Comparison of ENCODE assay signal across 15 mouse cellular contexts in genomic region chrX:7741103-7741502, GRCm38 (mm10). TPM values are rescaled to one million over a fixed set of nuclear protein-coding genes. Genes with fewer than 3 reads are reported as not detected.
A peak's percentile ranks its signal among the peaks of the same experiment; 100 is the strongest.
DNase-seq lines count a peak whose midpoint lies in the region; ATAC-seq and TF ChIP-seq lines count a peak whose summit lies in the region.
"Had no signal": no experiment of that assay in that cellular context is flagged by ENCODE, and none has a peak within 500 bp of the region (broad histone marks: within the 10 kb centered on the region; RNA-seq: fewer than 3 reads in every experiment).

No protein-coding gene starts in this region.

- no peak for DNase-seq in ES-E14 (ENCODE audit: low read depth, low spot score)
- DNase-seq in cerebellum, adult 11-12 months = peak; percentile 72
- DNase-seq in lung, postnatal 14 days = peak; percentile 20
- DNase-seq in thymus, postnatal 36 days = no peak
- DNase-seq in natural killer cell, adult 2 months (ENCODE audit: low spot score in 2 of 2) = no peak
- DNase-seq in right cerebral cortex, adult 2 months (ENCODE audit: low spot score in 2 of 2) = no peak
- DNase-seq: layer of hippocampus, adult 9-11 months; right cerebral cortex, postnatal 4 days; thymus, postnatal 25 days had no signal

- H3K27ac ChIP-seq in ES-E14 (ENCODE audit: insufficient read depth, low read depth, low read length, poor library complexity, severe bottlenecking) = no peak overlapping the region
- H3K27ac ChIP-seq in intestine, embryonic 16.5 days (ENCODE audit: low read length) = peak overlapping the region; percentile 70; the same call in 1 of the 2 replicates
- H3K27ac ChIP-seq: midbrain, embryonic 15.5 days had no signal

- peaks cover 5% of the 10 kb centered on the region; the same call in 1 of the 2 replicates for H3K36me3 ChIP-seq in ES-E14 (ENCODE audit: control insufficient read depth, insufficient read depth, low read length, poor library complexity, severe bottlenecking)
- H3K36me3 ChIP-seq in intestine, embryonic 16.5 days (ENCODE audit: control insufficient read depth, insufficient read depth, low read length) = no peaks in the 10 kb centered on the region
- H3K36me3 ChIP-seq: midbrain, embryonic 15.5 days had no signal

- ATAC-seq in intestine, embryonic 16.5 days = no peak
- ATAC-seq: inflammation-experienced regulatory T-cells, adult 6 months; midbrain, embryonic 15.5 days had no signal

- WGBS in intestine, embryonic 16.5 days = 58% methylated on average over 5 of the region's 5 CpGs

- H3K9ac ChIP-seq in ES-E14 (ENCODE audit: insufficient read depth, low read depth, low read length, poor library complexity, severe bottlenecking) = no peak overlapping the region
- H3K9ac ChIP-seq in intestine, embryonic 16.5 days (ENCODE audit: low read depth, low read length) = no peak overlapping the region
- H3K9ac ChIP-seq: midbrain, embryonic 15.5 days had no signal

- no peaks in the 10 kb centered on the region for H3K27me3 ChIP-seq in intestine, embryonic 16.5 days (replicated peaks; ENCODE audit: control insufficient read depth, insufficient read depth, low read length)
- H3K27me3 ChIP-seq: midbrain, embryonic 15.5 days had no signal

- H3K9me3 ChIP-seq in ES-E14 (ENCODE audit: control insufficient read depth, insufficient read depth, low read depth, low read length) = no peaks in the 10 kb centered on the region
- H3K9me3 ChIP-seq in intestine, embryonic 16.5 days (ENCODE audit: control insufficient read depth, low read length) = no peaks in the 10 kb centered on the region
- H3K9me3 ChIP-seq: midbrain, embryonic 15.5 days had no signal

- H3K4me2 ChIP-seq in intestine, embryonic 16.5 days (ENCODE audit: low read depth, low read length) = no peak overlapping the region
- H3K4me2 ChIP-seq: midbrain, embryonic 15.5 days had no signal

- in situ Hi-C loops in ES-E14 (cut with MboI; ENCODE audit: low sequenced_read_pairs in 2 of 2, unreplicated experiment in 2 of 2) = no loop called here

- peaks cover 0 to 21% of the 10 kb centered on the region in 2 experiments; a peak in 2 of 4 replicates for H3K4me1 ChIP-seq in ES-E14 (ENCODE audit: control insufficient read depth in 2 of 2, insufficient read depth in 2 of 2, low read length in 2 of 2, poor library complexity in 1 of 2)
- H3K4me1 ChIP-seq in intestine, embryonic 16.5 days (ENCODE audit: control insufficient read depth, insufficient read depth, low read length) = no peaks in the 10 kb centered on the region
- H3K4me1 ChIP-seq: midbrain, embryonic 15.5 days had no signal

- H3K4me3 ChIP-seq in ES-E14 (ENCODE audit: insufficient read depth in 1 of 2, low read depth in 1 of 2, low read length in 2 of 2, poor library complexity in 1 of 2, severe bottlenecking in 1 of 2) = peak overlapping the region; percentile 26 to 44; a peak in 2 of 4 replicates
- peak overlapping the region; percentile 22; the same call in 1 of the 2 replicates for H3K4me3 ChIP-seq in intestine, embryonic 16.5 days (ENCODE audit: low read length)
- H3K4me3 ChIP-seq: midbrain, embryonic 15.5 days had no signal

TF ChIP-seq in ES-E14, 5 proteins besides CTCF, POLR2A, EP300 and RAD21:
- no peak for TF ChIP-seq MAFK (IDR thresholded peaks at IDR 0.05; ENCODE audit: insufficient read depth, low read depth, low read length)
- TF ChIP-seq HCFC1 (IDR thresholded peaks at IDR 0.05; ENCODE audit: borderline replicate concordance, insufficient read depth, low read length) = no peak
- no peak for TF ChIP-seq ZNF384 (IDR thresholded peaks at IDR 0.05; ENCODE audit: low read depth, low read length)
- TF ChIP-seq ZC3H11A (IDR thresholded peaks at IDR 0.05; ENCODE audit: borderline replicate concordance, low read depth, low read length) = no peak
- no peak for TF ChIP-seq CHD2 (IDR thresholded peaks at IDR 0.05; ENCODE audit: low read depth, low read length)

RNA-seq across cellular contexts. Expression of gene Ccdc120, which starts 9.6 kb away (rescaled TPM):
- 15.8 and 22.9 TPM in 2 replicates for total RNA-seq in ES-E14 (2012; rRNA removed)
- polyA plus RNA-seq in intestine, embryonic 16.5 days (2015; fragmentation: Nextera tagmentation; extraction: Ambion mirVana) = 9.2 and 12.0 TPM in 2 replicates
- total RNA-seq: neutrophil, adult 5-6 weeks had no signal

RNA-seq across cellular contexts. Expression of gene Praf2, which starts 12.9 kb away (rescaled TPM):
- total RNA-seq in ES-E14 (2012; rRNA removed) = 41.9 and 48.0 TPM in 2 replicates
- polyA plus RNA-seq in intestine, embryonic 16.5 days (2015; fragmentation: Nextera tagmentation; extraction: Ambion mirVana) = 59.7 and 60.8 TPM in 2 replicates

RNA-seq across cellular contexts. Expression of gene Gm45208, which starts 19.1 kb away (rescaled TPM):
- 0.26 TPM in 1 of 2 replicates, not detected in the other for total RNA-seq in ES-E14 (2012; rRNA removed)
- polyA plus RNA-seq in intestine, embryonic 16.5 days (2015; fragmentation: Nextera tagmentation; extraction: Ambion mirVana) = 0.37 TPM in 1 of 2 replicates, not detected in the other
- total RNA-seq: granulocyte monocyte progenitor cell, adult 5-6 weeks had no signal
- polyA plus RNA-seq: heart, postnatal 0 days; inflammation-experienced regulatory T-cells, adult 6 months had no signal

RNA-seq across cellular contexts. Expression of gene Tfe3, which starts 21.3 kb away (rescaled TPM):
- total RNA-seq in ES-E14 (2012; rRNA removed) = 32.3 and 45.8 TPM in 2 replicates
- polyA plus RNA-seq in intestine, embryonic 16.5 days (2015; fragmentation: Nextera tagmentation; extraction: Ambion mirVana) = 19.2 and 21.2 TPM in 2 replicates

RNA-seq across cellular contexts. Expression of gene Wdr45, which starts 27.0 kb away (rescaled TPM):
- 55.3 and 57.6 TPM in 2 replicates for total RNA-seq in ES-E14 (2012; rRNA removed)
- polyA plus RNA-seq in intestine, embryonic 16.5 days (2015; fragmentation: Nextera tagmentation; extraction: Ambion mirVana) = 25.8 and 26.6 TPM in 2 replicates

Comparison
In these comparisons a context has a peak if more than half of its experiments do, and no peak if none do; other contexts are left out.
1. DNase-seq: peak in cerebellum, adult 11-12 months (single experiment) and lung, postnatal 14 days (single experiment); none in ES-E14 (single experiment), thymus, postnatal 36 days (0 of 2), natural killer cell, adult 2 months (0 of 2) and right cerebral cortex, adult 2 months (0 of 2).